Mouse (Mus musculus): Measurements from ENCODE around the gene Polr2b.

DNA sequence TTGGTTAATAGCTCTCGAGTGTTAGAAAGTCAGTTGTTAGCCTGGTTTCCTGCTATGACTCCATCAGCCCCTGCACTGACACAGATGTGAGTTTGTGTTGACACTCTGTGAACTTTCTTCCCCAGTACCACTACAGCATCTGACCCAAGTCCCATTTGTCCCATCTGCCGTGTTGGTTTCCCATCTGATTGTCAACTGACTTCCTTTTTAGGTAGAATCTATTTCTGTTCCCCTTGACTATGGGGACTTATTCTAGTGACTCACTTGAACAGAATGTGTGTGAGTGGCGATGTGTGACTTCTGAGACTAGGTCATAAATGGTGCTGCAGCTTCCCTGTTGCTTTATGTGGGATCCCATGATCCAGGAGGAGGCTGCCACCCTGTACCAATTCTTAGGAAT lies 65.0 kb downstream of the Polr2b start:
- TF ChIP-seq CTCF (IDR thresholded peaks at IDR 0.05; ENCODE audit: insufficient read depth, low read depth, low read length), result no peak
- TF ChIP-seq POLR2A (IDR thresholded peaks at IDR 0.05; ENCODE audit: insufficient read depth, low read depth, low read length), result no peak

All from olfactory bulb, adult 2 months (tissue).